ENCODE assay signal across 10 mouse cellular contexts in genomic region chr16:50036296-50036734, GRCm38 (mm10).
DNase-seq lines count a peak whose midpoint lies in the region; ATAC-seq lines count a peak whose summit lies in the region.
"Had no signal": no experiment of that assay in that cellular context is flagged by ENCODE, and none has a peak within 500 bp of the region (broad histone marks: within the 10 kb centered on the region; RNA-seq: fewer than 3 reads in every experiment).

No protein-coding gene starts in this region.

- H3K27me3 ChIP-seq in hindbrain, embryonic 13.5 days, result no peaks in the 10 kb centered on the region
- H3K27me3 ChIP-seq in hindbrain, embryonic 10.5 days (ENCODE audit: insufficient read depth, poor library complexity, severe bottlenecking), result no peaks in the 10 kb centered on the region
- H3K27me3 ChIP-seq in hindbrain, embryonic 15.5 days, result no peaks in the 10 kb centered on the region
- no peaks in the 10 kb centered on the region for H3K27me3 ChIP-seq in intestine, embryonic 15.5 days (replicated peaks)
- H3K27me3 ChIP-seq: embryonic facial prominence, embryonic 15.5 days had no signal

- H3K4me3 ChIP-seq in hindbrain, embryonic 13.5 days, result no peak overlapping the region
- no peak overlapping the region for H3K4me3 ChIP-seq in hindbrain, embryonic 10.5 days
- H3K4me3 ChIP-seq in hindbrain, embryonic 15.5 days, result no peak overlapping the region
- no peak overlapping the region for H3K4me3 ChIP-seq in intestine, embryonic 15.5 days (replicated peaks)
- H3K4me3 ChIP-seq: embryonic facial prominence, embryonic 15.5 days had no signal

- H3K9ac ChIP-seq in hindbrain, embryonic 13.5 days, result no peak overlapping the region
- no peak overlapping the region for H3K9ac ChIP-seq in hindbrain, embryonic 15.5 days
- H3K9ac ChIP-seq in intestine, embryonic 15.5 days, result no peak overlapping the region
- H3K9ac ChIP-seq: embryonic facial prominence, embryonic 15.5 days; liver, embryonic 14.5 days had no signal

- H3K27ac ChIP-seq in hindbrain, embryonic 13.5 days, result 0 out of 2 replicates have a peak overlapping the region, but pooled peaks have one; percentile 18
- H3K27ac ChIP-seq in hindbrain, embryonic 10.5 days, result no peak overlapping the region
- H3K27ac ChIP-seq in hindbrain, embryonic 15.5 days (replicated peaks), result no peak overlapping the region
- no peak overlapping the region for H3K27ac ChIP-seq in intestine, embryonic 15.5 days
- H3K27ac ChIP-seq: embryonic facial prominence, embryonic 15.5 days; liver, embryonic 14.5 days had no signal

- DNase-seq in hindbrain, embryonic 10.5 days (ENCODE audit: low spot score), result no peak
- peak; percentile 56 for DNase-seq in 416B (ENCODE audit: low read depth)
- DNase-seq in Muller cell, postnatal 12 days (ENCODE audit: inconsistent ontology term), result peak; percentile 45
- DNase-seq: gastrocnemius, postnatal 36 days had no signal

- H3K36me3 ChIP-seq in hindbrain, embryonic 13.5 days, result no peaks in the 10 kb centered on the region
- H3K36me3 ChIP-seq in hindbrain, embryonic 10.5 days, result no peaks in the 10 kb centered on the region
- no peaks in the 10 kb centered on the region for H3K36me3 ChIP-seq in hindbrain, embryonic 15.5 days
- H3K36me3 ChIP-seq in intestine, embryonic 15.5 days, result no peaks in the 10 kb centered on the region
- H3K36me3 ChIP-seq: embryonic facial prominence, embryonic 15.5 days had no signal

- 45% methylated on average over 5 of the region's 5 CpGs for WGBS in hindbrain, embryonic 13.5 days
- 61% methylated on average over 5 of the region's 5 CpGs for WGBS in hindbrain, embryonic 10.5 days
- WGBS in hindbrain, embryonic 15.5 days, result 31% methylated on average over 5 of the region's 5 CpGs
- 41% methylated on average over 5 of the region's 5 CpGs for WGBS in intestine, embryonic 15.5 days

- no peaks in the 10 kb centered on the region for H3K9me3 ChIP-seq in hindbrain, embryonic 13.5 days
- H3K9me3 ChIP-seq in hindbrain, embryonic 10.5 days, result no peaks in the 10 kb centered on the region
- no peaks in the 10 kb centered on the region for H3K9me3 ChIP-seq in hindbrain, embryonic 15.5 days
- H3K9me3 ChIP-seq in intestine, embryonic 15.5 days, result no peaks in the 10 kb centered on the region
- H3K9me3 ChIP-seq: embryonic facial prominence, embryonic 15.5 days had no signal

- no peak for ATAC-seq in hindbrain, embryonic 13.5 days (ENCODE audit: low FRiP score)
- ATAC-seq in hindbrain, embryonic 15.5 days (ENCODE audit: low FRiP score, low read depth), result peak; percentile 68
- ATAC-seq in erythroblast, adult 5-6 weeks (replicated peaks; ENCODE audit: low FRiP score, poor library complexity, severe bottlenecking), result no peak
- ATAC-seq in intestine, embryonic 15.5 days, result no peak

- H3K4me1 ChIP-seq in hindbrain, embryonic 13.5 days (replicated peaks), result peaks cover 13% of the 10 kb centered on the region
- no peaks in the 10 kb centered on the region for H3K4me1 ChIP-seq in hindbrain, embryonic 10.5 days (replicated peaks)
- peaks cover 10% of the 10 kb centered on the region; the same call in 1 of the 2 replicates for H3K4me1 ChIP-seq in hindbrain, embryonic 15.5 days (replicated peaks)
- no peaks in the 10 kb centered on the region for H3K4me1 ChIP-seq in intestine, embryonic 15.5 days (replicated peaks)
- H3K4me1 ChIP-seq: embryonic facial prominence, embryonic 15.5 days had no signal

- no peak overlapping the region for H3K4me2 ChIP-seq in hindbrain, embryonic 13.5 days
- H3K4me2 ChIP-seq in hindbrain, embryonic 15.5 days, result peak overlapping the region; percentile 20; the same call in 1 of the 2 replicates
- H3K4me2 ChIP-seq in intestine, embryonic 15.5 days (replicated peaks), result no peak overlapping the region
- H3K4me2 ChIP-seq: embryonic facial prominence, embryonic 15.5 days had no signal
